Mouse (Mus musculus): ENCODE data around the gene Mbnl2.

DNA sequence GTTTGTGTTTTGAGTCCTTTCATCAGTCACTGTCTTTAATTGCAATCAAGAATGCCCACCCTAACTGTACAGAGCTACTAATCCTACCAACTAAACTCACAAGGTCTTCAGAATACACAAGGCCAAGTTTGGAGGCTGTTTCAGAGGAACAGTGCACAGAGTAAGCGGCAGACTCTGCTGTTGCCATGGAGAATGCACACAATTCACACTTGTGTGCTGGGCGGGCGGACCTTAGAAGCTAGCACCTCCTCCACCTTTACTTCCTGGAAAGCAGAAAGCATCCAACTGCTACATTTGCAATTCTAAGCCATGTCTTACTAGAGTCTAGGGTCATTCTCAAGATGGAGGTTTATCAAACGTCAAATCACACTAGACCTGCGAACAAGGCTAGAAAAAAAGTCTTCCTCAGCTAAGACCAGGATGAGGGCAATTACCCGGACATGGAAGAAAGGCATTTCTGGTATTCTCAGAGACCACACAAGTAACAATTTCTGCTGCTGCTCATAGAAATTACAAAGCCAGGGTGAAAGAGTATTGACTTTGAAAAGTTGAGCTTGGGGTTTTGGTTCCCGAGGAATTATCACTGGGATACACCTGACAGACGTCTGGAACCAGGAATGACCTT, 30.3 kb upstream of the Mbnl2 start:
- TF ChIP-seq CTCF (IDR thresholded peaks at IDR 0.05; ENCODE audit: borderline replicate concordance, insufficient read depth, low read depth, low read length), result no peak
- TF ChIP-seq POLR2A (IDR thresholded peaks at IDR 0.05; ENCODE audit: borderline replicate concordance, insufficient read depth, low read length), result no peak
